Mouse (Mus musculus): ENCODE results near the gene Acd.

GRCm38 (mm10) chr8:105750606-105751005 lies 49.7 kb upstream of the Acd start:
- no peak for TF ChIP-seq CTCF (conservative IDR thresholded peaks at IDR 0.05; ENCODE audit: low read length)
- no peak for TF ChIP-seq POU5F1 (IDR thresholded peaks at IDR 0.05; ENCODE audit: borderline replicate concordance, low read length)
- no peak for TF ChIP-seq NANOG (IDR thresholded peaks at IDR 0.05; ENCODE audit: borderline replicate concordance, low read length)
